Mouse (Mus musculus) hindbrain, postnatal 0 days (tissue): ENCODE measurements around the gene Prss38. TPM values are rescaled to one million over a fixed set of nuclear protein-coding genes. Genes with fewer than 3 reads are reported as not detected.
A peak's percentile ranks its signal among the peaks of the same experiment; 100 is the strongest.

ENCODE experiments used
- ATAC-seq: fragments of 200-750 bp; cut with Nextera tagmentation; 2 replicates; pipeline ENCODE4 v1.8.0; 2017; ENCODE audit warnings: mild to moderate bottlenecking, moderate TSS enrichment, moderate library complexity
- DNase-seq: peaks from one replicate; pipeline ENCODE4 v3.0.0-alpha.2; 2015; ENCODE audit warnings: low spot score
- H3K27ac ChIP-seq: fragments of 300-500 bp; sonication (generic); 2 replicates; pipeline ENCODE4 v1.5.1; 2014; ENCODE audit warnings: mild to moderate bottlenecking
- H3K27me3 ChIP-seq: fragments of 300-500 bp; sonication (generic); 2 replicates; pipeline ENCODE4 v1.6.1; 2014; ENCODE audit warnings: low read length, mixed read lengths; ENCODE audit not compliant: insufficient read depth
- H3K36me3 ChIP-seq: fragments of 300-500 bp; sonication (generic); 2 replicates; pipeline ENCODE4 v1.6.1; 2014; ENCODE audit warnings: low read length, mixed read lengths; ENCODE audit not compliant: insufficient read depth
- H3K4me1 ChIP-seq: fragments of 300-500 bp; sonication (generic); 2 replicates; pipeline ENCODE4 v1.6.1; 2014; ENCODE audit warnings: antibody characterized with exemption, low read length, mixed read lengths; ENCODE audit not compliant: insufficient read depth
- H3K4me2 ChIP-seq: fragments of 300-500 bp; sonication (generic); 2 replicates; pipeline ENCODE4 v1.6.1; 2014; ENCODE audit warnings: low read depth, mild to moderate bottlenecking, low read length, moderate library complexity, mixed read lengths
- H3K4me3 ChIP-seq: fragments of 300-500 bp; sonication (generic); 2 replicates; pipeline ENCODE4 v1.5.1; 2014; ENCODE audit warnings: low read length
- H3K9ac ChIP-seq: fragments of 300-500 bp; sonication (generic); replicated peaks from 2 replicates; pipeline ENCODE4 v1.6.1; 2014; ENCODE audit warnings: mild to moderate bottlenecking, low read length, moderate library complexity, mixed read lengths
- H3K9me3 ChIP-seq: fragments of 300-500 bp; sonication (generic); 2 replicates; pipeline ENCODE4 v1.6.1; 2016; ENCODE audit warnings: low read length, mixed read lengths
- CTCF ChIP-seq: IDR thresholded peaks from 2 replicates; pipeline ENCODE4 v1.5.1; 2016; ENCODE audit warnings: antibody characterized with exemption, control low read depth, low read depth
- WGBS: fragments of 180-500 bp; shearing (Covaris S2); extraction: QIAGEN DNeasy Blood & Tissue Kit; methylation state at CpG from one replicate; pipeline ENCODE4 v1.1.7; 2014; 5-methylcytosine and 5-hydroxymethylcytosine counted together
- polyA plus RNA-seq: library from polyadenylated mRNA; unstranded; fragments of >200 nt; fragmentation: Nextera tagmentation; extraction: Ambion mirVana; gene quantifications from 2 replicates; pipeline ENCODE4 v1.2.1, GENCODE M21; 2015
- total RNA-seq: library from RNA; depleted of rRNA; stranded (reverse); fragments of >200 nt; gene quantifications from 2 replicates; pipeline ENCODE4 v1.2.3, GENCODE M21; 2014

Prss38 gene
- total and polyA plus RNA-seq, 2 experiments from 2014 or later = not detected

- no peak overlapping the region for H3K9ac ChIP-seq
- 74% methylated on average over 5 of the region's 5 CpGs for WGBS
- no peak for TF ChIP-seq CTCF
- H3K4me3 ChIP-seq = no peak overlapping the region
- ATAC-seq (no peak), DNase-seq (no peak)
- no peaks in the 10 kb centered on the region for H3K27me3 ChIP-seq
- H3K27ac ChIP-seq = no peak overlapping the region
- H3K36me3 ChIP-seq = no peaks in the 10 kb centered on the region
- H3K9me3 ChIP-seq = no peaks in the 10 kb centered on the region
- no peak overlapping the region for H3K4me2 ChIP-seq
- no peaks in the 10 kb centered on the region for H3K4me1 ChIP-seq
Measured at GRCm38 (mm10) chr11:59342956-59343355, 32.5 kb downstream of the Prss38 start.

GRCm38 (mm10) chr11:59338736-59339120, 36.7 kb downstream of the Prss38 start:
- no peak for ATAC-seq
- DNase-seq = no peak

DNA sequence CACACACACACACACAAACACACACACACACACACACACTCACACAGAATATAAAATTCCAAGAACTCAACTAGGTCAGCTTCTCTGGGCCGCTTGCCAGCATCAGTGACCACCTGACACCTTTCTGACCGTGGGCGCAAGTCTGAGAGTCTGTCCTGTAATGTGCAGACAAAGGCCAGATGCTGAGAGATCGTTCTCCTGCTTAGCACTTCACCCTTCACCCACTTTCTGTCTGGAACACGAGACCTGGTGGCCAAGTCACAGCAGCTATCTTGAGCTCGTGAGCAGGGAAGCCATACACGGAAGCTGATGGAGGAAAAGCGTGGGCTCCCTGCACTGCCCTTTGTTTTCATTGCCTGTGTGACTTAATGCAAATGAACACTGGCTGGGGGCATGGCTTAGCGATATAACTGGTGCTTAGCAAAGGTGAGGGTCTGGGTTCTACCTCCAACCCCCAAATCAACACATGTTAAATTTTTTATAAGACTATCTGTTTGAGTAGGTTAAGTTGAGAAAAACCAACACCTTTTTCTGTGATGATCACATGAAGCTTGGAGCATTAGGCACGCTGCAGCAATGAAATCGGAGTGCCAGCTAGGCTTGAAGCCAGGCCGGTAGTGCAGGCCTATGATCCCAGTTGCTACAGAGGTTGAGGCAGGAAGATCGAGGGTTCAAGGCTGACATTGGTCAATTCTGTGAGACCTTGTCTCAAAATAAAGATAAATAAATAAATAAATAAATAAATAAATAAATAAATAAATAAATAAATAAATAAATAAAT, 37.3 kb downstream of the Prss38 start:
- ATAC-seq (no peak), DNase-seq (peak; percentile 16)
- Histone ChIP-seq H3K9me3 (no peaks in the 10 kb centered on the region), H3K36me3 (no peaks in the 10 kb centered on the region), H3K27me3 (no peaks in the 10 kb centered on the region), H3K9ac (no peak overlapping the region), H3K27ac (0 out of 2 replicates have a peak overlapping the region, but pooled peaks have one; percentile 15), H3K4me1 (no peaks in the 10 kb centered on the region), H3K4me3 (no peak overlapping the region), H3K4me2 (no peak overlapping the region)
- 56% methylated on average over 13 of the region's 13 CpGs for WGBS
- TF ChIP-seq CTCF = no peak

More at GRCm38 (mm10) chr11:59338736-59339120, 36.7 kb downstream of the Prss38 start:
- no peak overlapping the region for H3K4me2 ChIP-seq
- WGBS = 90% methylated on average over 2 of the region's 2 CpGs
- TF ChIP-seq CTCF = no peak
- H3K27me3 ChIP-seq = no peaks in the 10 kb centered on the region
- no peaks in the 10 kb centered on the region for H3K9me3 ChIP-seq
- no peak overlapping the region for H3K9ac ChIP-seq
- no peak overlapping the region for H3K4me3 ChIP-seq
- no peak overlapping the region for H3K27ac ChIP-seq
- no peaks in the 10 kb centered on the region for H3K36me3 ChIP-seq
- no peaks in the 10 kb centered on the region for H3K4me1 ChIP-seq

GRCm38 (mm10) chr11:59336381-59336780, 39.1 kb downstream of the Prss38 start:
- DNase-seq (peak; percentile 31), ATAC-seq (peak; percentile 58)
- Histone ChIP-seq H3K27me3 (no peaks in the 10 kb centered on the region), H3K4me2 (no peak overlapping the region), H3K9ac (no peak overlapping the region), H3K27ac (no peak overlapping the region), H3K36me3 (no peaks in the 10 kb centered on the region), H3K9me3 (no peaks in the 10 kb centered on the region), H3K4me3 (no peak overlapping the region), H3K4me1 (no peaks in the 10 kb centered on the region)
- peak; percentile 14; the same call in 1 of the 2 replicates for TF ChIP-seq CTCF
- WGBS = 26% methylated on average over 1 of the region's 1 CpGs

DNA sequence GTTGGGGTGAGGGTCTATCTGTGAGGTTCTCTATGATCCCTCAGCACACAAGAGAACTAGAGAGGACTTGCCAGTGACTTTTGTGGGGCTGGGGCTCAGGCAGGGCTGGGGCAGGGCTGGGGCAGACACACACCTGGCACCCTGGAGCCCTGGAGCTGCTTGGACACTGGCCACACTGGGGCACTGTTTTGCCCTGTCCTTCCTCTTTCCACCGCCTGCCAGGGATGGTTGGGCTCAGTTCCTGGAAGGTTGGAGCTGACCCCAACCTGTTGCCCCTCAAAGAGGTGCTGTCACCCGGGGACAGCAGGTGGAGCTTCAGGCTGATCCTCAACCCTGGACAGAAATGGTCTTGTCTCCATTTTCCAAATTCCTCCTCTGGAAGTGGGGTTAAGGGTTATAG, 39.5 kb downstream of the Prss38 start:
- Histone ChIP-seq H3K27me3 (no peaks in the 10 kb centered on the region; the same call in 1 of the 2 replicates), H3K4me3 (no peak overlapping the region), H3K9ac (no peak overlapping the region), H3K36me3 (no peaks in the 10 kb centered on the region), H3K4me1 (no peaks in the 10 kb centered on the region), H3K27ac (no peak overlapping the region), H3K9me3 (no peaks in the 10 kb centered on the region), H3K4me2 (no peak overlapping the region)
- 51% methylated on average over 2 of the region's 2 CpGs for WGBS
- DNase-seq (no peak), ATAC-seq (no peak)
- TF ChIP-seq CTCF = no peak

- Histone ChIP-seq H3K36me3 (no peaks in the 10 kb centered on the region), H3K9me3 (no peaks in the 10 kb centered on the region), H3K27me3 (no peaks in the 10 kb centered on the region; the same call in 1 of the 2 replicates), H3K9ac (no peak overlapping the region), H3K4me3 (no peak overlapping the region), H3K27ac (no peak overlapping the region), H3K4me2 (no peak overlapping the region), H3K4me1 (no peaks in the 10 kb centered on the region)
- ATAC-seq (no peak), DNase-seq (no peak)
- no peak for TF ChIP-seq CTCF
- WGBS = 86% methylated on average over 4 of the region's 4 CpGs
Measured at GRCm38 (mm10) chr11:59335150-59335549, 40.3 kb downstream of the Prss38 start.

- Histone ChIP-seq H3K4me1 (no peaks in the 10 kb centered on the region), H3K36me3 (no peaks in the 10 kb centered on the region), H3K9ac (no peak overlapping the region), H3K9me3 (no peaks in the 10 kb centered on the region), H3K4me3 (no peak overlapping the region), H3K27ac (no peak overlapping the region), H3K27me3 (no peaks in the 10 kb centered on the region; the same call in 1 of the 2 replicates), H3K4me2 (no peak overlapping the region)
- ATAC-seq (no peak), DNase-seq (no peak)
- no peak for TF ChIP-seq CTCF
- WGBS = 57% methylated on average over 9 of the region's 9 CpGs
Measured at GRCm38 (mm10) chr11:59332938-59333337, 42.5 kb downstream of the Prss38 start.
